Mouse (Mus musculus) CH12.LX (cell line): ENCODE measurements around the gene Gm28557. TPM values are rescaled to one million over a fixed set of nuclear protein-coding genes. Genes with fewer than 3 reads are reported as not detected.

ENCODE experiments used
- DNase-seq: peaks from one replicate; pipeline ENCODE4 v3.0.0-alpha.2; 2013; ENCODE audit errors: extremely low read depth
- H3K27ac ChIP-seq: 2 replicates; pipeline ENCODE4 v1.5.1; 2012; ENCODE audit warnings: low read depth, mild to moderate bottlenecking, control low read depth, moderate library complexity; ENCODE audit not compliant: insufficient read depth
- H3K27me3 ChIP-seq: replicated peaks from 2 replicates; pipeline ENCODE3; 2012; ENCODE audit warnings: inconsistent platforms
- H3K36me3 ChIP-seq, 2 experiments: replicated peaks in 1 of 2; 2 replicates each; pipeline versions ENCODE3 to v1.6.1; 2012; ENCODE audit warnings: inconsistent platforms in 1 of 2, low read length in 1 of 2, mild to moderate bottlenecking in 1 of 2, mixed read lengths in 1 of 2, moderate library complexity in 1 of 2; ENCODE audit not compliant: control insufficient read depth in 1 of 2, insufficient read depth in 1 of 2
- H3K4me1 ChIP-seq, 2 experiments: 2 replicates each; pipeline ENCODE4 v1.6.1; 2012; ENCODE audit warnings: inconsistent platforms in 1 of 2, moderate library complexity in 1 of 2; ENCODE audit not compliant: insufficient read depth in 2 of 2, control insufficient read depth in 1 of 2
- H3K4me2 ChIP-seq: 2 replicates; pipeline ENCODE4 v1.6.1; 2012; ENCODE audit warnings: low read depth, mild to moderate bottlenecking, control low read depth; ENCODE audit not compliant: poor library complexity, insufficient read depth, severe bottlenecking
- H3K4me3 ChIP-seq, 3 experiments: fragments of 150-350 bp in 1 of 3; sonication (generic) in 1 of 3; replicated peaks in 1 of 3; 2 replicates each; pipeline versions ENCODE3 to v1.5.1; 2011 to 2012; ENCODE audit warnings: low read depth in 2 of 3, low read length in 2 of 3, mild to moderate bottlenecking in 2 of 3, moderate library complexity in 2 of 3, control low read depth in 1 of 3, improper control_type of control experiment in 1 of 3, inconsistent platforms in 1 of 3, mixed read lengths in 1 of 3; ENCODE audit not compliant: poor library complexity in 1 of 3
- H3K79me2 ChIP-seq: replicated peaks from 2 replicates; pipeline ENCODE4 v1.6.1; 2012; ENCODE audit warnings: mild to moderate bottlenecking, moderate library complexity; ENCODE audit not compliant: control insufficient read depth, poor library complexity, insufficient read depth, severe bottlenecking; ENCODE audit errors: extremely low read depth
- H3K9ac ChIP-seq: 2 replicates; pipeline ENCODE4 v1.6.1; 2012; ENCODE audit warnings: low read depth, mild to moderate bottlenecking, control low read depth, moderate library complexity; ENCODE audit not compliant: insufficient read depth
- H3K9me3 ChIP-seq: replicated peaks from 2 replicates; pipeline ENCODE3; 2012; ENCODE audit warnings: low read length, inconsistent platforms, mixed read lengths
- BHLHE40 ChIP-seq: IDR thresholded peaks from 2 replicates; pipeline ENCODE4 v1.6.1; 2011; ENCODE audit warnings: mild to moderate bottlenecking, low read depth, low read length, improper control_type of control experiment
- CHD1 ChIP-seq: IDR thresholded peaks from 2 replicates; pipeline ENCODE4 v1.6.1; 2012; ENCODE audit warnings: low read depth, low read length, improper control_type of control experiment, inconsistent platforms
- CTCF ChIP-seq, 2 experiments: IDR thresholded peaks in 1 of 2; conservative IDR thresholded peaks in 1 of 2; 2 replicates each; pipeline ENCODE4 v1.5.1; 2011 to 2012; ENCODE audit warnings: low read depth in 2 of 2, low read length in 2 of 2, improper control_type of control experiment in 1 of 2, inconsistent platforms in 1 of 2, mild to moderate bottlenecking in 1 of 2, moderate library complexity in 1 of 2
- ELF1 ChIP-seq: IDR thresholded peaks from 2 replicates; pipeline ENCODE4 v1.6.1; 2014; ENCODE audit warnings: low read depth, mild to moderate bottlenecking, inconsistent platforms, low read length, improper control_type of control experiment
- GABPA ChIP-seq: IDR thresholded peaks from 2 replicates; pipeline ENCODE4 v1.6.1; 2012; ENCODE audit warnings: low read depth, low read length, improper control_type of control experiment, inconsistent platforms; ENCODE audit not compliant: insufficient replicate concordance
- HCFC1 ChIP-seq: IDR thresholded peaks from 2 replicates; pipeline ENCODE4 v1.6.1; 2012; ENCODE audit warnings: low read depth, mild to moderate bottlenecking, inconsistent platforms, low read length, improper control_type of control experiment
- IRF4 ChIP-seq: IDR thresholded peaks from 2 replicates; pipeline ENCODE4 v1.6.1; 2014; ENCODE audit warnings: low read depth, mild to moderate bottlenecking, inconsistent platforms, low read length, improper control_type of control experiment
- JUND ChIP-seq: conservative IDR thresholded peaks from 2 replicates; pipeline ENCODE4 v1.6.1; 2011; ENCODE audit warnings: low read depth, low read length, improper control_type of control experiment
- MAFK ChIP-seq: IDR thresholded peaks from 2 replicates; pipeline ENCODE4 v1.6.1; 2011; ENCODE audit warnings: low read length, improper control_type of control experiment; ENCODE audit not compliant: insufficient replicate concordance
- MAX ChIP-seq: IDR thresholded peaks from 2 replicates; pipeline ENCODE4 v1.6.1; 2011; ENCODE audit warnings: low read length, improper control_type of control experiment
- MAZ ChIP-seq: IDR thresholded peaks from 2 replicates; pipeline ENCODE4 v1.6.1; 2012; ENCODE audit warnings: low read depth, mild to moderate bottlenecking, inconsistent platforms, low read length, improper control_type of control experiment, moderate library complexity
- MEF2A ChIP-seq: IDR thresholded peaks from 2 replicates; pipeline ENCODE4 v1.6.1; 2014; ENCODE audit warnings: low read depth, mild to moderate bottlenecking, inconsistent platforms, low read length, improper control_type of control experiment, borderline replicate concordance
- MXI1 ChIP-seq: IDR thresholded peaks from 2 replicates; pipeline ENCODE4 v1.6.1; 2011; ENCODE audit warnings: mild to moderate bottlenecking, low read depth, low read length, improper control_type of control experiment
- MYC ChIP-seq: IDR thresholded peaks from 2 replicates; pipeline ENCODE4 v1.6.1; 2011; ENCODE audit warnings: low read depth, mild to moderate bottlenecking, improper control_type of control experiment, low read length
- NELFE ChIP-seq: IDR thresholded peaks from 2 replicates; pipeline ENCODE4 v1.6.1; 2011; ENCODE audit warnings: low read depth, low read length, improper control_type of control experiment
- NRF1 ChIP-seq: IDR thresholded peaks from 2 replicates; pipeline ENCODE4 v1.6.1; 2014; ENCODE audit warnings: low read depth, mild to moderate bottlenecking, inconsistent platforms, low read length, improper control_type of control experiment, moderate library complexity
- POLR2A ChIP-seq: IDR thresholded peaks from 2 replicates; pipeline ENCODE4 v1.6.1; 2011; ENCODE audit warnings: low read depth, mild to moderate bottlenecking, improper control_type of control experiment, low read length
- RCOR1 ChIP-seq: conservative IDR thresholded peaks from 2 replicates; pipeline ENCODE4 v1.6.1; 2012; ENCODE audit warnings: low read depth, mild to moderate bottlenecking, inconsistent platforms, low read length, improper control_type of control experiment
- SIN3A ChIP-seq: IDR thresholded peaks from 2 replicates; pipeline ENCODE4 v1.6.1; 2012; ENCODE audit warnings: low read length, improper control_type of control experiment, inconsistent platforms
- SMC3 ChIP-seq: IDR thresholded peaks from 2 replicates; pipeline ENCODE4 v1.6.1; 2011; ENCODE audit warnings: low read depth, low read length, improper control_type of control experiment
- TBP ChIP-seq: conservative IDR thresholded peaks from 2 replicates; pipeline ENCODE4 v1.6.1; 2011; ENCODE audit warnings: low read depth, low read length, improper control_type of control experiment
- UBTF ChIP-seq: IDR thresholded peaks from 2 replicates; pipeline ENCODE4 v1.6.1; 2012; ENCODE audit warnings: low read depth, mild to moderate bottlenecking, inconsistent platforms, low read length, improper control_type of control experiment, moderate library complexity
- USF2 ChIP-seq: conservative IDR thresholded peaks from 2 replicates; pipeline ENCODE4 v1.6.1; 2011; ENCODE audit warnings: low read depth, low read length, improper control_type of control experiment
- ZC3H11A ChIP-seq: IDR thresholded peaks from 2 replicates; pipeline ENCODE4 v1.6.1; 2012; ENCODE audit warnings: low read depth, mild to moderate bottlenecking, inconsistent platforms, low read length, improper control_type of control experiment
- ZMIZ1 ChIP-seq: IDR thresholded peaks from 2 replicates; pipeline ENCODE4 v1.6.1; 2012; ENCODE audit warnings: low read depth, mild to moderate bottlenecking, inconsistent platforms, low read length, improper control_type of control experiment
- dilution Hi-C: fragments of 300-500 bp; cut with MboI; formaldehyde crosslinking; loops from 2 replicates; pipeline ENCODE4 v1.14.3; 2020; ENCODE audit warnings: low sequenced_read_pairs; ENCODE audit not compliant: extremely low pct_unique_long_range_greater_than_20kb, extremely low pct_ligation_motif_present
- in situ Hi-C: fragments of 300-500 bp; cut with MboI; formaldehyde crosslinking; loops from 3 replicates; pipeline ENCODE4 v1.14.3; 2019; ENCODE audit warnings: low sequenced_read_pairs, low pct_ligation_motif_present, low pct_unique_long_range_greater_than_20kb, mixed read lengths
- polyA plus RNA-seq: library from polyadenylated mRNA; unstranded; fragments of >175 nt; gene quantifications from 2 replicates; pipeline ENCODE4 v1.2.1, GENCODE M21; 2012; ENCODE audit warnings: low read depth; ENCODE audit not compliant: insufficient read length
- total RNA-seq, 2 experiments: library from RNA; depleted of rRNA; stranded (reverse); fragments of 300-350 nt in 1 of 2; fragments of >200 nt in 1 of 2; gene quantifications; 2 replicates each; pipeline ENCODE4 v1.2.3; 2012 to 2014

Gm28557 gene
- total and polyA plus RNA-seq, 3 experiments = 1.6 to 3.4 (median 2.9) TPM

DNA sequence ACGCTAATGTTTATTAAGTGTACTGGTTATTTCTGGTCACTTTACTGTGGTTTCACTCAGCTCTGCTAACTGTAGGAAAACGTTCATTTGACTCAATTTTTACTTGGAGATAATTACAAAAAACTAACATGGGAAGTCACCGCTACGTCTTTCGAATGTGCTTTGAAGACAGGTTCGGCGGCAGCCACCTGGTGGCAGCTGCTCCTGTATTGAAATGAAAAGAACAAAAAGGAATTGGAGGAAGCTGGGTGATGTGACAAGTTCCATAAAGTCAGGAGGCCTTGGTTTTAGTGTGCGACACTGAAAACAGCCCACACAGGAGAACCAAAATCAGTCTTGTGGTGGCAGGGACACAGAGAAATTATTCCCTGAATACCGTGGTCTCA is 410 bp upstream of the Gm28557 start:
- no peaks in the 10 kb centered on the region for H3K9me3 ChIP-seq
- H3K4me1 ChIP-seq = peaks cover 5 to 22% of the 10 kb centered on the region in 2 experiments
- H3K4me2 ChIP-seq = peak overlapping the region; percentile 60; the same call in 1 of the 2 replicates
- in situ Hi-C loops (no loop called here), dilution Hi-C loops (no loop called here)
- H3K27me3 ChIP-seq = no peaks in the 10 kb centered on the region
- TF ChIP-seq CTCF (conservative IDR thresholded peaks at IDR 0.05 in 1 of 2, IDR thresholded peaks at IDR 0.05 in 1 of 2; ENCODE audit: low read depth in 2 of 2, low read length in 2 of 2) (peak in 1 of 2 experiments; percentile 42; a peak in 2 of 4 replicates), NELFE (no peak), SMC3 (peak; percentile 27), MAX (peak; percentile 52; the same call in 1 of the 2 replicates), JUND (peak; percentile 38; the same call in 1 of the 2 replicates), TBP (peak; percentile 5; the same call in 1 of the 2 replicates), MEF2A (peak; percentile 6; the same call in 1 of the 2 replicates), MXI1 (0 out of 2 replicates have a peak, but pooled peaks have one; percentile 13), BHLHE40 (no peak)
- H3K79me2 ChIP-seq = 0 out of 2 replicates have a peak, but pooled peaks cover 4% of the 10 kb centered on the region
- no peak overlapping the region for H3K27ac ChIP-seq
- no peak for DNase-seq
- peak overlapping the region; percentile 46 to 91 (median 66) for H3K4me3 ChIP-seq
- peaks cover 9 to 13% of the 10 kb centered on the region in 2 experiments for H3K36me3 ChIP-seq
- peak overlapping the region; percentile 28 for H3K9ac ChIP-seq

DNA sequence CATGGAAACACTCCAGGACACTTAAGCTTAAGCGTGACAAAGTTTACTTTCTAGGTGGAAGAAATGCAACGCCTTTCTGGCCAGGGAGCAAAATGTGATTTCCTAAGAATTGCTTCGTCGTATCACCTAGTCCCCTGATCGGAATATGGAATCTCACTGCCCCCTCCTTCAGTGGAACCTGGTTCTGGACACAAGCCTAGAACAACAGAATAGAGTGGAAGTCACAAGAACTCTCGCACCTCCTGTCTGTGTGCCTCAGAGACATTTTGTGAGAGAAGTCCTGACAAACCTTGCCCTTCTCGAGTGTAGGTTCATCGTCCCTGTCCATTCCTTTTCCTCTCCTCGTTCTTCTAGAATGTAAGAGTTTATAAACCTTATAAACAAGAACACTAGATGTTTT is 723 bp downstream of the Gm28557 start:
- dilution Hi-C loops (no loop called here), in situ Hi-C loops (no loop called here)
- Histone ChIP-seq H3K79me2 (0 out of 2 replicates have a peak, but pooled peaks cover 4% of the 10 kb centered on the region), H3K4me1 (peaks cover 5 to 22% of the 10 kb centered on the region in 2 experiments), H3K9me3 (no peaks in the 10 kb centered on the region), H3K27me3 (no peaks in the 10 kb centered on the region), H3K27ac (no peak overlapping the region), H3K9ac (peak overlapping the region; percentile 73), H3K36me3 (peaks cover 9 to 13% of the 10 kb centered on the region in 2 experiments), H3K4me2 (peak overlapping the region; percentile 82), H3K4me3 (peak overlapping the region; percentile 66 to 91 (median 77))
- no peak for DNase-seq
- TF ChIP-seq USF2 (no peak), CTCF (conservative IDR thresholded peaks at IDR 0.05 in 1 of 2, IDR thresholded peaks at IDR 0.05 in 1 of 2; ENCODE audit: low read depth in 2 of 2, low read length in 2 of 2) (no peak), MXI1 (no peak), MAZ (no peak)

DNA sequence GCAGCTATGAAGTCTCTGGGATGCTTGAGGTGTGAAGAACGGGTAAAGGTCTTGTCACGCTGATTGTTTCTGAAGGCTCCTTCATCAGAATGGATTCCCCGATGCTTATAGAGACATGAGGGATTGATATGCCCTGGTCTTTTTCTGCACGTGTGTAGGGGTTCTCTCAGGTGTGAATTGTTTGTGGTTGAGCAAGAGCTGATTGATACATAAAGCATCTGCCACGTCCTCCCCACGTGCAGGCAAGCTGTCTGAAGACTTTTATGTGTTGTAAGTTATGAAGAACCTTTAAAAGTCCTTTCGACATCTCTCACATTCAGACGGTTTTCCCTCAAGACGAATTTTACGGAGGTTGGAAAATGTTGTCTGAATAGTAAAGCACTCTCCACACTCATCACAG is 10.5 kb downstream of the Gm28557 start, which contains the start of gene Zfp708:
Gene Zfp708, minus strand, starts transcription at position 101 of the 400 bp plus-strand sequence.
- no peak for DNase-seq
- Histone ChIP-seq H3K36me3 (peaks cover 15 to 50% of the 10 kb centered on the region in 2 experiments), H3K27ac (no peak within 1 kb of the TSS), H3K4me1 (no peaks in the 10 kb centered on the region), H3K4me2 (no peak within 1 kb of the TSS), H3K27me3 (no peaks in the 10 kb centered on the region), H3K79me2 (no peaks in the 10 kb centered on the region), H3K9ac (no peak within 1 kb of the TSS), H3K4me3 (no peak within 1 kb of the TSS), H3K9me3 (no peaks in the 10 kb centered on the region)
- dilution Hi-C loops (no loop called here), in situ Hi-C loops (no loop called here)
- TF ChIP-seq MYC (no peak), ELF1 (no peak), CHD1 (no peak), POLR2A (no peak), NRF1 (no peak), ZC3H11A (no peak), ZMIZ1 (no peak), SIN3A (no peak), MAZ (no peak), SMC3 (no peak), IRF4 (no peak), MAFK (no peak), HCFC1 (no peak), UBTF (no peak), RCOR1 (no peak), GABPA (no peak), JUND (no peak)
